Mouse (Mus musculus) CD8-positive naive resting alpha-beta T cell, adult 2 months (primary cell): ENCODE measurements at regions not wholly inside any gene's neighbourhood (a gene's known extent, or its start where the extent isn't known, plus 50 kb on each side); places are given as distances from the start of the nearest gene placed in this dataset.

Experiments
- DNase-seq, 2 experiments: peaks; one replicate each; pipeline ENCODE4 v3.0.0; 2022; ENCODE audit warnings: low read depth in 2 of 2, low spot score in 2 of 2

- no peak for DNase-seq
Measured at GRCm38 (mm10) chr2:167759603-167760390, 70.2 kb upstream of the Tmem189 start.

- no peak for DNase-seq
Measured at GRCm38 (mm10) chr2:167757157-167757780, 67.6 kb upstream of the Tmem189 start.

- no peak for DNase-seq
Measured at GRCm38 (mm10) chr2:167756721-167757120, 67.1 kb upstream of the Tmem189 start.

- no peak for DNase-seq
Measured at GRCm38 (mm10) chr2:167754929-167755551, 65.4 kb upstream of the Tmem189 start.

GRCm38 (mm10) chr2:167753898-167754297 lies 64.3 kb upstream of the Tmem189 start:
- no peak for DNase-seq

- DNase-seq: no peak
Measured at GRCm38 (mm10) chr2:167752805-167753556, 63.4 kb upstream of the Tmem189 start.

- DNase-seq: no peak
Measured at GRCm38 (mm10) chr2:167751585-167751984, 62.0 kb upstream of the Tmem189 start.

GRCm38 (mm10) chr2:167748297-167748696 lies 58.7 kb upstream of the Tmem189 start:
- DNase-seq: no peak

- no peak for DNase-seq
Measured at GRCm38 (mm10) chr2:167747164-167747843, 57.7 kb upstream of the Tmem189 start.

- DNase-seq: no peak
Measured at GRCm38 (mm10) chr2:167746344-167746743, 56.7 kb upstream of the Tmem189 start.

- no peak for DNase-seq
Measured at GRCm38 (mm10) chr2:167745409-167745808, 55.8 kb upstream of the Tmem189 start.

GRCm38 (mm10) chr2:167744080-167744479 lies 54.5 kb upstream of the Tmem189 start:
- no peak for DNase-seq

- DNase-seq: no peak
Measured at GRCm38 (mm10) chr2:167742479-167742878, 52.9 kb upstream of the Tmem189 start.

GRCm38 (mm10) chr2:167740516-167741189 lies 51.0 kb upstream of the Tmem189 start:
- no peak for DNase-seq
